Mouse (Mus musculus) midbrain, embryonic 15.5 days (tissue): ENCODE results near the gene Anks6. TPM values are rescaled to one million over a fixed set of nuclear protein-coding genes. Genes with fewer than 3 reads are reported as not detected.
A peak's percentile ranks its signal among the peaks of the same experiment; 100 is the strongest.

Source experiments
- ATAC-seq: fragments of 200-750 bp; cut with Nextera tagmentation; replicated peaks from 2 replicates; pipeline ENCODE4 v1.8.0; 2017; ENCODE audit warnings: moderate TSS enrichment
- H3K27ac ChIP-seq: fragments of 300-500 bp; sonication (generic); 2 replicates; pipeline ENCODE4 v1.5.1; 2015; ENCODE audit warnings: mild to moderate bottlenecking, inconsistent platforms
- H3K27me3 ChIP-seq: fragments of 300-500 bp; sonication (generic); replicated peaks from 2 replicates; pipeline ENCODE4 v1.6.1; 2015; ENCODE audit warnings: inconsistent platforms
- H3K36me3 ChIP-seq: fragments of 300-500 bp; sonication (generic); replicated peaks from 2 replicates; pipeline ENCODE4 v1.6.1; 2015; ENCODE audit warnings: inconsistent platforms
- H3K4me1 ChIP-seq: fragments of 300-500 bp; sonication (generic); 2 replicates; pipeline ENCODE4 v1.6.1; 2015; ENCODE audit warnings: inconsistent platforms
- H3K4me2 ChIP-seq: fragments of 300-500 bp; sonication (generic); 2 replicates; pipeline ENCODE4 v1.6.1; 2015; ENCODE audit warnings: inconsistent platforms, mild to moderate bottlenecking, moderate library complexity
- H3K4me3 ChIP-seq: fragments of 300-500 bp; sonication (generic); 2 replicates; pipeline ENCODE4 v1.5.1; 2015; ENCODE audit warnings: mild to moderate bottlenecking, inconsistent platforms
- H3K9ac ChIP-seq: fragments of 300-500 bp; sonication (generic); 2 replicates; pipeline ENCODE4 v1.6.1; 2015; ENCODE audit warnings: mild to moderate bottlenecking, inconsistent platforms
- H3K9me3 ChIP-seq: fragments of 300-500 bp; sonication (generic); 2 replicates; pipeline ENCODE4 v1.6.1; 2016; ENCODE audit warnings: inconsistent platforms
- WGBS: fragments of 180-500 bp; shearing (Covaris S2); methylation state at CpG from one replicate; pipeline ENCODE4 v1.1.7; 2015; ENCODE audit warnings: mixed read lengths; 5-methylcytosine and 5-hydroxymethylcytosine counted together
- polyA plus RNA-seq: library from polyadenylated mRNA; unstranded; fragments of >200 nt; fragmentation: Nextera tagmentation; extraction: Ambion mirVana; gene quantifications from 2 replicates; pipeline ENCODE4 v1.2.1, GENCODE M21; 2015

Gene Anks6
- polyA plus RNA-seq = 5.2 and 5.3 TPM in 2 replicates

DNA sequence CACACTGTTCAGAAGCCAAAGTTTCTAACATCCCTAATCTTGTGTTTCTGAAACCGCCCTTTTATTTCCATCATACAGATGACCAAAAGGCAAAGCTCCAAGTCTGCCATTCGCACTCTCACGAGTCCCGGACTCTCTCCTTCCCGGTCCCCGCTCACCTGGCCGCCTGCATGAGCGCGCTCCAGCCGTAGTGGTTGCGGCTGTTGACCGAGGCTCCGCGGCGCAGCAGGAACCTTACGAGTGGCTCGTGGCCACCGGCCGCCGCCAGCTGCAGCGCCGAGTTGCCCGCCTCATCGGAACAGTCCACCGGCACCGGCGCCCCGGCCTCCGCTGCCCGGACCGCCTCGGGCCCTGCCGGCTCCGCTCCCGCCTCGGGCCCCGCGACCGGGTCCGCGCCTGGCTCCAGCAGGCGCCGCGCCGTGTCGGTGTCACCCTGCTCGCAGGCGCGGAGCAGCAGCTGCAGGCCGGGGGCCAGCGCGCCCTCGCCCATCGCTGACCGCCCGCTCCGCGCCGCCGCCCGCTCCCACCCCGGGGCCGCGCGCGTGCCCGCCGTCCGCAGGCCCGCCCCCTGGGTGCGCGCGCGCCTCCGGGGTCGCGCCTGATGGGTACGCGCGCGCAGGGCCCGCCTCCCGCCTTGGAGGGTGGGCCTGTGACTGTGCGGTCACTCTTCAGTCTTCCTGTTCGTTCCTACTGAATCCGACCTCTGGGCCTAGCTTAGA is at the start of gene Anks6:
Gene Anks6, minus strand, starts transcription at position 637 of the 719 bp plus-strand sequence.
- under 1% methylated on average over 78 of the region's 86 CpGs for WGBS
- Histone ChIP-seq H3K9ac (peak within 1 kb of the TSS; percentile 78), H3K27me3 (no peaks in the 10 kb centered on the region), H3K9me3 (no peaks in the 10 kb centered on the region), H3K4me2 (peak within 1 kb of the TSS; percentile 70), H3K27ac (peak within 1 kb of the TSS; percentile 84), H3K36me3 (no peaks in the 10 kb centered on the region), H3K4me1 (peaks cover 14% of the 10 kb centered on the region), H3K4me3 (peak within 1 kb of the TSS; percentile 68)
- ATAC-seq = peak; percentile 93

DNA sequence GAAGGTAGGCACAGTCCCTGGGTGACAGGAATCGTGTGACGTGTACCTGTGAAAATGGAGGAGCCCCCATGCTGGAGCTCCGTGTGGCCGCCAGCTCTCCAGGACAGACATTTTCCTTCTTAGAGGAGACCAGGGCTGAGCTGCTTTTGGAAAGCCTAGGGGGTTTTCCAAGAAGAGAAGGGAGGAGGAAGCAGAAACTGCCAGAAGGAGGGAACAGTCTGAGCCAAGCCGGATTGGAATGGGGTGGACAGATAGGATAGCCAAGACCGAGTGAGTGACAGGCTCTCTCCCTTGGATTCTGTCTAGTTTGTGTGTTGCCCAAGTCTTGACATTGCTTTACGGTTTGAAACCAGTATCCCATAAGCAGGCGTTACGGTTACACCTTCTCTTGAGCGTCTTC is 46.3 kb upstream of the Anks6 start:
- no peak overlapping the region for H3K9ac ChIP-seq
- H3K4me3 ChIP-seq = no peak overlapping the region
- ATAC-seq = no peak
- H3K4me1 ChIP-seq = no peaks in the 10 kb centered on the region
- H3K27me3 ChIP-seq = no peaks in the 10 kb centered on the region
- H3K9me3 ChIP-seq = no peaks in the 10 kb centered on the region
- H3K4me2 ChIP-seq = no peak overlapping the region
- H3K36me3 ChIP-seq = no peaks in the 10 kb centered on the region
- H3K27ac ChIP-seq = no peak overlapping the region
- 97% methylated on average over 10 of the region's 10 CpGs for WGBS

DNA sequence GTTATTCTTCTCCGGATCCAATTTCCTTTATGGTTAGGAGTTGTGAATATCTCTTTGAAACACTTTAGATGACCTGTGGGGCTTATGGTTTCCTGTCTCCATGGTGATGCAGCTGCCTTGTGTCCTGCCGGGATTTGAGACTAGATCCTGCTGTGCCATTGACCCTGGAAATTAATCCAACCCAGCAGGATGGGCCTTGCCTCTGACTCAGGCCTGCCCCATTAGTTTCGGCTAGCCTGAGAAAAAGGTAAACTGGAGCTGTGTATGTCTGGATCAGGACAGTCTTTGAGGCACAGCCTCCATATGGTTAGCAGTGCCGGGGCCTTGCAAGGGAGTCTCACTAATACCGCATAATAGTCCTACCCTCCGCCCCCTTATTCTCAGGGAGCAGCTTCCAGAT is 36.4 kb upstream of the Anks6 start:
- ATAC-seq = peak; percentile 7; the same call in 1 of the 2 replicates
- Histone ChIP-seq H3K4me3 (no peak overlapping the region), H3K27ac (no peak overlapping the region), H3K4me2 (peak overlapping the region; percentile 99; the same call in 1 of the 2 replicates), H3K27me3 (peaks cover 24% of the 10 kb centered on the region), H3K9ac (no peak overlapping the region), H3K4me1 (peaks cover 21% of the 10 kb centered on the region), H3K9me3 (no peaks in the 10 kb centered on the region), H3K36me3 (no peaks in the 10 kb centered on the region)
- WGBS = 14% methylated on average over 6 of the region's 6 CpGs

DNA sequence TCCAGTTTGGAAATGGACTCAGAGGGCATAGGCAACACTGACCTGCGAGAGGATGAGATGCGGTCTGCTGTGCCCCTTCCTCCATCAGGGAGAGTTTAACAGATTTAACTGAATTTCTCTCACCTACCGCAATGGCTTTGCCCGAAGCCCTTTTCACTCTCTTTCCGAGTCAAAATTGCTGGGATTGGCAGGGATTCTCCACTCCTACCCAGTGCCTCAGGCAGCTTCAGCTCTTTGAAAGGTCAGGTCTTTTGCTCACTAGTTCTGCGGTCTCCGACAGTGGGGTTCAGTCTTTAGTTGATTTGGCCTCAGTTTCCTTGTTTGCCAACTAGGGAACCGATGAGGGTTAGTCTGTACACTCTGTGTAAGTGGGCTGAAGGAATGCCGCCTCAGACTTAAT is 35.9 kb upstream of the Anks6 start:
- Histone ChIP-seq H3K27ac (no peak overlapping the region), H3K4me3 (peak overlapping the region; percentile 73), H3K4me2 (peak overlapping the region; percentile 99; the same call in 1 of the 2 replicates), H3K9me3 (no peaks in the 10 kb centered on the region), H3K9ac (no peak overlapping the region), H3K36me3 (no peaks in the 10 kb centered on the region), H3K27me3 (peaks cover 24% of the 10 kb centered on the region), H3K4me1 (peaks cover 21% of the 10 kb centered on the region)
- ATAC-seq = no peak
- 19% methylated on average over 9 of the region's 9 CpGs for WGBS

DNA sequence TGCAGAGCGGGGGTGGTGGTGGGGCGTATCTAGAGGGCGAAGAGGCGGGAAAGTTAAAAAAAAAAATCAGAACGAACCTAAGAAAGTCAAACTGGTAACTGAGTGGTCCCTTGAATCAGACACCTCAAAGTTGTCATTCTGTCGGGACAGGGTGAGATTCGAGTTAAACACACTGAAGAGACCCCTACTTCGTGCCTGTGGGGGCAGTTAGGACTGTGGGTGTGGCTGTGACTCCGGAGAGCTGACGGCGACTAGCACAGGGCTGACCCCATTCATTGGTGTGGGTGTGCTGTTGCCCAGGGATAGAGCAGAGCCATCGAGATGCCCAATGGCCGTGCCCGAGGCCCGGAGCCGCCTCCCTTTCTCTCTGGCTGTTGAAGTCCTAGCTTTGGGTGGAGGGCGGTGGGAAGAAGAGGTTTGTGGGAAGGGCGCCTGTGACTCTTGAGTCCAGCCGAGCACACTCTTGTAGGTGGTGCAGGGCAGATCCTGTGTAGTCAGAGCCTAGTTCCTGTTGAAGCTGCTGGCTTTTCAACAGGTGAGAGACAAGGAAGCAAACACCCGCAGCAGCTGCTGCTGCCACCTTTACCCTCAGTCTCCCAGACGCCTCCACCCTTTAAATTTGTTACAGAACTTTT is 35.3 kb upstream of the Anks6 start:
- peak overlapping the region; percentile 99 for H3K4me2 ChIP-seq
- peak overlapping the region; percentile 73 for H3K9ac ChIP-seq
- H3K36me3 ChIP-seq = no peaks in the 10 kb centered on the region
- H3K4me3 ChIP-seq = peak overlapping the region; percentile 73
- 1% methylated on average over 21 of the region's 21 CpGs for WGBS
- ATAC-seq = peak; percentile 52; the same call in 1 of the 2 replicates
- H3K4me1 ChIP-seq = peaks cover 21% of the 10 kb centered on the region
- peaks cover 24% of the 10 kb centered on the region for H3K27me3 ChIP-seq
- no peak overlapping the region for H3K27ac ChIP-seq
- H3K9me3 ChIP-seq = no peaks in the 10 kb centered on the region

DNA sequence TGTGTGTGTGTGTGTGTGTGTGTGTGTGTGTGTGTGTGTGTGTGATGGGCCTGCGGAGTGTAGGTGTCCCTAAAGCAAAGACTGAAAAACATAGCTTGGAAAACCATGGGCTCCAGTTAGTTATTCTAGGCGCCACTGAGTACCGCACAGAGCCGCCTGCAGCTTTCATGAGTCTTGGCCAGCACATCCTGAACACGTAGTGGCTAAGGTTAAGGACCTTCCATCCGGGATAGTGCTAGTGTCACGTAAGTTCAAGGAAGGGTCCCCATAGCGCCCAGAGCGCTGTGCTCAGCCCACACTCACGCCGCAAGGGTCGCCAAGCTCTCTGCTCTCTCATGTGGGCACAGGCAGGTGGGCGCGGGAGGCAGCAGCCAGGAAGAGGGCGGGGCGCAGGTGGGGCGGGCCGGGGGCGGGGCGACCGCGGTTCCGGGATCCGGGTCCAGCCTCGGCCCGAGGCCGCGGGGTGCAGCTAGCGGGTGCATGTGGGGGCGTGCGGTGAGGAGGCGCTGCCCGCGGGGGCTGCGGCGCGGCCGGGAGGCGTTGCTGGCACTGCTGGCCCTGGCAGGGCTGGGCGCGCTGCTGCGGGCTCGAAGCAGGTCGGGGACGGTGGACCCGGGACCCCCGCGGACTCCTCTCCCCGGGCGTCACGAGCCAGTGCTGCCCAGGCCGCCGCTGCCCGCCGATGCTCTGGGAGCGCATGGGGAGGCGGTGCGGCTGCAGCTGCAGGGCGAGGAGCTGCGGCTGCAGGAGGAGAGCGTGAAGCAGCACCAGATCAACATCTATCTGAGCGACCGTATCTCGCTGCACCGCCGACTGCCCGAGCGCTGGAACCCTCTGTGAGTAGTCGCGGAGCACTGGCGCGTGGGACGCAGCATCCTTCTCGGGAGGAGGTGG is 34.5 kb upstream of the Anks6 start, which contains the start of gene Galnt12:
Gene Galnt12, plus strand, starts transcription at position 417 of the 894 bp plus-strand sequence.
- H3K4me3 ChIP-seq = peak within 1 kb of the TSS; percentile 73
- peak within 1 kb of the TSS; percentile 99 for H3K4me2 ChIP-seq
- no peak within 1 kb of the TSS for H3K27ac ChIP-seq
- H3K9ac ChIP-seq = peak within 1 kb of the TSS; percentile 73
- 1% methylated on average over 65 of the region's 74 CpGs for WGBS
- ATAC-seq = peak; percentile 80
- peaks cover 24% of the 10 kb centered on the region for H3K27me3 ChIP-seq
- H3K36me3 ChIP-seq = no peaks in the 10 kb centered on the region
- H3K9me3 ChIP-seq = no peaks in the 10 kb centered on the region
- peaks cover 21% of the 10 kb centered on the region for H3K4me1 ChIP-seq

DNA sequence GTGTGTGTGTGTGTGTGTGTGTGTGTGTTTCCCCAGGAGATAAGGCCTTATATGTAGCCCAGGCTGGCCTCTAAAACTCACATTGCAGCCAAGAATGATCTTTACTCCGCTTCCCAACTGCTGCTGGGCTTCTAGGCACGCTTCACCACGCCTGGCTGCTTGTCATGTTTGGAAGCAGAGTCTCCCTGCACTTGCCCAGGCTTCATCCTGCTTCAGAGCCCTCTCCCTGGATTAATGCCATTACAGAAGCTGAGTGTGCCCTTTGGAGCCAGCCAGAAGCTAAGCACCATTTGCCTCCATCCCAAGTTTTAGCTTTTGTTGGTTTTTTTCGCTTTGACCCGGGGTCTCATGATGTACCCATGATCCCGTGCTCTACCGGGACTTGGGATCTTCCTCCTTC is 31.4 kb upstream of the Anks6 start:
- Histone ChIP-seq H3K36me3 (no peaks in the 10 kb centered on the region), H3K4me1 (peaks cover 18% of the 10 kb centered on the region), H3K27me3 (peaks cover 16% of the 10 kb centered on the region), H3K27ac (no peak overlapping the region), H3K9me3 (no peaks in the 10 kb centered on the region), H3K4me2 (no peak overlapping the region), H3K9ac (no peak overlapping the region), H3K4me3 (no peak overlapping the region)
- 89% methylated on average over 7 of the region's 7 CpGs for WGBS
- no peak for ATAC-seq

DNA sequence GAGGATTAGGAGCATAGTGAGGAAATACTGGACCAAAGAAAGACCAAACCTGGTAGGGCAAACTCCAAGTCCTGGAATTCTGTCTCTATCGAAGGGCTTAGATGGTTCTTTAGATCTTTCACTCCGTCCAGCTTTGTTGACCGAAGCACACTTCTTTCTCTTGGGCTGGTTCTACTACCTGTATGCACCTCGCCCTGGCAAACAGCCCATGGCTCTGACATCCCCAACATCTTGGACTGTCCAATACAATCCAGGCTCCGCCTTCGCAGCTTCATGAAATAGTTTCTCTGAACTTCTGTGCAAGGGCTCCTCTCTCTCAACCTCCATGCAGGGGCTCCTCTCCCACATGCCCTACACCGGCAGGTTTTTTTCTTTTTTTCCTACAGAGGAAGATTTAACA is 26.6 kb upstream of the Anks6 start:
- WGBS = 91% methylated on average over 7 of the region's 7 CpGs
- Histone ChIP-seq H3K27ac (no peak overlapping the region), H3K27me3 (no peaks in the 10 kb centered on the region), H3K9ac (no peak overlapping the region), H3K4me1 (no peaks in the 10 kb centered on the region), H3K9me3 (no peaks in the 10 kb centered on the region), H3K4me3 (no peak overlapping the region), H3K36me3 (no peaks in the 10 kb centered on the region), H3K4me2 (no peak overlapping the region)
- no peak for ATAC-seq

DNA sequence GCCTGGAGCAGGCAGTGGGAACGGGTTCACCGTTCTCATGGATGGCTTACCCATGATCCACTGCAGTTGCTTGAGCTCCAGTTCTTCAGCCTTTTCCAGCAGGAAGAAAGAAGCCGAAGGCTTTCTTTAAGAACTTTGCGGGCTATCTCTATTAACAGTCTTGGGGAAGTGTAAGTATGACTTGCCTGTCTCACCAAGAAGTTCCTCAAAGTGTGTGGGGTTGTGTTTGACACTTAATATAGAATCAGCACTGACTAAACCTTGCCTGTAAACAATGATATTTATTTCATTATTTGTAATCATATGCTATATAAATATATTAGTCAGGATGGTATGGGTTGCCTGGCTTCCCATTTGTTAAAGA is 23.4 kb upstream of the Anks6 start:
- H3K36me3 ChIP-seq = no peaks in the 10 kb centered on the region
- WGBS = 89% methylated on average over 4 of the region's 4 CpGs
- no peaks in the 10 kb centered on the region for H3K4me1 ChIP-seq
- no peaks in the 10 kb centered on the region for H3K27me3 ChIP-seq
- no peak overlapping the region for H3K9ac ChIP-seq
- no peak for ATAC-seq
- H3K4me3 ChIP-seq = no peak overlapping the region
- H3K27ac ChIP-seq = no peak overlapping the region
- H3K4me2 ChIP-seq = no peak overlapping the region
- H3K9me3 ChIP-seq = no peaks in the 10 kb centered on the region

DNA sequence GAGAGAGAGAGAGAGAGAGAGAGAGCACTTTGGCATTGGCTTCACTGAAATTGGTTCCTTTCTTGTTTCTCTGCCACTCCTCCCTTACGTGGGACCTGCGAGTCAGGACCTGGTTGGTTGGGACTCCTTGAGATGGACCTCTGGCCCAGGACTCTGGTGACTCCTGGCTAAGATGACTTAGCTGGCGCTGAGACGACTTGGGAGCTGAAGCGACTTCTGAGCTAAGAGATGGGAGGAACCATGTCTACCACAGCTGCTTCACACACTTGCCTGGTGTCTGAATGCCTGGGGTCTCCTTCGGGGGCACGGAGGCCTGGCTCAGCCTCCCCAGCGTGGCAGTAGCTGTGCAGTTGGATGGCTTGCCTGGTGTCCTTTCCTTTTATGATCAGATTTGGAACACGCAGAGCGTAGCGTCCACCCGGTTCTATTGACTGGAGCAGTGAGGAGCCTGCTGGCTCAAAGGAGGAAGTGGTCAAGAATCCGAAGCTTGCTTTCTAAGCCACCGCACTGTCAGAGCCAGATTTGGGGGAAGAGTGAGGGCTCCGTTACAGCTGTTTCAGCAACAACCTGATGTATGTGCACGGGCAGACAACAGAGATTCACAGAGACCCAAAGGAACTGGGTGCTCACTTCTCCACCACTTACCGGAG is 22.9 kb upstream of the Anks6 start:
- Histone ChIP-seq H3K9me3 (no peaks in the 10 kb centered on the region), H3K27ac (no peak overlapping the region), H3K36me3 (no peaks in the 10 kb centered on the region), H3K27me3 (no peaks in the 10 kb centered on the region), H3K4me3 (no peak overlapping the region), H3K4me1 (no peaks in the 10 kb centered on the region), H3K4me2 (no peak overlapping the region), H3K9ac (no peak overlapping the region)
- 90% methylated on average over 17 of the region's 17 CpGs for WGBS
- ATAC-seq = no peak

DNA sequence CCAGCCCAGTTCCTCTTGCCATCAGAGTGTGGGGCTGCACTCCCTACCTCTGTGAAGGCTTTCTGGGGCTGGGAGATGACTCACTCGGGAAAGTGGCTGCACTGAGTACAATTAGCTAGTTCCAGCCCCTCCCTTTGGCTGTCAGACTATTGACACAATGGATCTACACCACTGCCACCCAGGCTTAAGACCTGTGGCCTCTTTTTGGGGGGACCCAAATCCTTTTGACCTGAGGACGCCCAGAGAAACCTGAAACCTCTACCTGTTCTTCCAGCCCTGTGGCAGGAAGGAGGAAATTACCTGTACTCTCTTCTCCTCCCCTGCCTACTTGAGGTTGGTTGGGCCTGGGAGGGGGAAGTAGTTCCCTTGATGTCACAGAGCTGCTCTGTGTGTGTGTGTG is 17.8 kb upstream of the Anks6 start:
- Histone ChIP-seq H3K9me3 (no peaks in the 10 kb centered on the region), H3K9ac (no peak overlapping the region), H3K4me2 (no peak overlapping the region), H3K27ac (no peak overlapping the region), H3K4me1 (no peaks in the 10 kb centered on the region), H3K27me3 (no peaks in the 10 kb centered on the region), H3K4me3 (no peak overlapping the region), H3K36me3 (no peaks in the 10 kb centered on the region)
- ATAC-seq = no peak
- WGBS = 27% methylated on average over 2 of the region's 2 CpGs

DNA sequence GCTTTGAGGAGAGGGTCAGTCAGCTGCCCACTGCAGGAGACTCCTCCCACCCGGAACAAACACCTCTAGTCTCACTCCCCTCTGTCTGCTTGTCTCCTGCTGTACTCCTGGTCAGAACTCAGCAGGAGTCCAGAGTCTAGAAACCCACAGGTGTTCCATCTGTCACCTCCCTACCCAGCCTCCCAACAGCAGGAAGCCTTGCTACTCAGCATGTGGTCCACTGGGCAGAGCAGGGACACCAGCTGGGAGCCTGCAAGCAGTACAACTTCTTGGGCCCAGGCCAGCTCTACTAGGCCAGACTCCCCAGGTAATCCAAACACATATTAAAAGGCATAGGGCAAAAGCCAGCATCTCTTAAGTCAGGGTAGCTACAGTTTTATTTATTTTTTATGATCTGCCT is 3.7 kb upstream of the Anks6 start:
- H3K27me3 ChIP-seq = no peaks in the 10 kb centered on the region
- no peak overlapping the region for H3K27ac ChIP-seq
- no peaks in the 10 kb centered on the region for H3K9me3 ChIP-seq
- H3K4me2 ChIP-seq = no peak overlapping the region
- H3K4me3 ChIP-seq = no peak overlapping the region
- H3K4me1 ChIP-seq = peaks cover 7% of the 10 kb centered on the region
- H3K36me3 ChIP-seq = no peaks in the 10 kb centered on the region
- ATAC-seq = no peak
- no peak overlapping the region for H3K9ac ChIP-seq
- WGBS = 11% methylated on average over 1 of the region's 1 CpGs
